Mouse (Mus musculus) liver, postnatal 0 days (tissue): ENCODE results near the gene Ppp1r8. TPM values are rescaled to one million over a fixed set of nuclear protein-coding genes. Genes with fewer than 3 reads are reported as not detected.
"Not testable (repeated sequence)": the region's sequence is repeated elsewhere in the genome, so short reads cannot be mapped to it uniquely, and the experiment has no call there.

ENCODE experiments used
- ATAC-seq: fragments of 200-750 bp; cut with Nextera tagmentation; 2 replicates; pipeline ENCODE4 v1.8.0; 2017; ENCODE audit warnings: mild to moderate bottlenecking, moderate library complexity
- DNase-seq: peaks from one replicate; pipeline ENCODE4 v3.0.0-alpha.2; 2016
- H3K27ac ChIP-seq: fragments of 300-500 bp; sonication (generic); 2 replicates; pipeline ENCODE4 v1.5.1; 2014; ENCODE audit warnings: antibody characterized with exemption, moderate library complexity, mild to moderate bottlenecking, low read depth
- H3K27me3 ChIP-seq: fragments of 300-500 bp; sonication (generic); 2 replicates; pipeline ENCODE4 v1.6.1; 2014; ENCODE audit warnings: low read length, control low read depth, mixed read lengths; ENCODE audit not compliant: insufficient read depth
- H3K36me3 ChIP-seq: fragments of 300-500 bp; sonication (generic); replicated peaks from 2 replicates; pipeline ENCODE4 v1.6.1; 2014; ENCODE audit warnings: mild to moderate bottlenecking, control low read depth, low read length, moderate library complexity, mixed read lengths; ENCODE audit not compliant: insufficient read depth
- H3K4me1 ChIP-seq: fragments of 300-500 bp; sonication (generic); 2 replicates; pipeline ENCODE4 v1.6.1; 2014; ENCODE audit warnings: antibody characterized with exemption, mild to moderate bottlenecking, control low read depth; ENCODE audit not compliant: insufficient read depth
- H3K4me2 ChIP-seq: fragments of 300-500 bp; sonication (generic); 2 replicates; pipeline ENCODE4 v1.6.1; 2014; ENCODE audit warnings: low read depth, mild to moderate bottlenecking, low read length, moderate library complexity, mixed read lengths
- H3K4me3 ChIP-seq: fragments of 300-500 bp; sonication (generic); 2 replicates; pipeline ENCODE4 v1.5.1; 2014; ENCODE audit warnings: low read depth, low read length
- H3K9ac ChIP-seq: fragments of 300-500 bp; sonication (generic); replicated peaks from 2 replicates; pipeline ENCODE4 v1.6.1; 2014; ENCODE audit warnings: mild to moderate bottlenecking, moderate library complexity
- H3K9me3 ChIP-seq: fragments of 300-500 bp; sonication (generic); 2 replicates; pipeline ENCODE4 v1.6.1; 2016; ENCODE audit warnings: mild to moderate bottlenecking, control low read depth, low read length, mixed read lengths
- CTCF ChIP-seq: sonication (generic); IDR thresholded peaks from 2 replicates; pipeline ENCODE4 v1.5.1; 2016; ENCODE audit warnings: antibody characterized with exemption, low read depth
- EP300 ChIP-seq: IDR thresholded peaks from 2 replicates; pipeline ENCODE4 v1.6.1; 2016; ENCODE audit warnings: antibody characterized with exemption, low read depth, mild to moderate bottlenecking
- WGBS: fragments of 180-500 bp; shearing (Covaris S2); extraction: QIAGEN DNeasy Blood & Tissue Kit; methylation state at CpG from one replicate; pipeline ENCODE4 v1.1.7; 2014; ENCODE audit not compliant: insufficient replicate concordance; 5-methylcytosine and 5-hydroxymethylcytosine counted together
- polyA plus RNA-seq: library from polyadenylated mRNA; unstranded; fragments of >200 nt; fragmentation: Nextera tagmentation; extraction: Ambion mirVana; gene quantifications from 2 replicates; pipeline ENCODE4 v1.2.1, GENCODE M21; 2015

Ppp1r8 gene
- polyA plus RNA-seq, 1 experiment from 2014 or later: 11.1 TPM

- Histone ChIP-seq H3K27ac (0 out of 2 replicates have a peak overlapping the region, but pooled peaks have one; percentile 23), H3K9me3 (no peaks in the 10 kb centered on the region), H3K36me3 (no peaks in the 10 kb centered on the region), H3K9ac (no peak overlapping the region), H3K4me2 (no peak overlapping the region), H3K4me1 (peaks cover 26% of the 10 kb centered on the region; the same call in 1 of the 2 replicates), H3K4me3 (no peak overlapping the region), H3K27me3 (peaks cover 9% of the 10 kb centered on the region; the same call in 1 of the 2 replicates)
- WGBS: 24% methylated on average over 4 of the region's 4 CpGs
- DNase-seq: no peak
- no peak for ATAC-seq
- TF ChIP-seq EP300 (no peak), CTCF (0 out of 2 replicates have a peak, but pooled peaks have one; percentile 8)
Measured at GRCm38 (mm10) chr4:132798028-132798427, 44.9 kb downstream of the Ppp1r8 start.

DNA sequence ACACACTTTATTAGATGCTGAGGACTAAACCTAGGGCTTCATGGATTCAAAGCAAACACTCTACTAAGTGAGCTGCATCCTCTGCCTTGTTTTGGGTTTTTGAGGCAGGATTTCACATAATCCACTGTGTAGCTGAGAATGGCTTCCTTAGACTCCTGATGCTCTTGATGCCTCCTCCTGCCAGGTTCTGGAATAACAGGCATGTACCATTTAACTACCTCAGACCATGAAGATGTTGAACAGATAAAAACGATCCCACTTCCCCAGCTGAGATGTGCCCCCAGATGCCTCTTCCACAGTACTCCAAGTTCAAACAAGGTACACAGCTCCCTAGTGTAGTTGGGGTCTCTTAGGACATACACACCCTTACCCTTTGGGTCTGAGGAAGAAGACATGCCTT lies 45.5 kb downstream of the Ppp1r8 start:
- Histone ChIP-seq H3K4me2 (no peak overlapping the region), H3K4me1 (peaks cover 23% of the 10 kb centered on the region; the same call in 1 of the 2 replicates), H3K9me3 (no peaks in the 10 kb centered on the region), H3K27me3 (peaks cover 9% of the 10 kb centered on the region; the same call in 1 of the 2 replicates), H3K27ac (0 out of 2 replicates have a peak overlapping the region, but pooled peaks have one; percentile 18), H3K36me3 (no peaks in the 10 kb centered on the region), H3K4me3 (no peak overlapping the region), H3K9ac (no peak overlapping the region)
- ATAC-seq (no peak), DNase-seq (no peak)
- TF ChIP-seq EP300 (no peak), CTCF (no peak)
- WGBS: 48% methylated on average over 1 of the region's 1 CpGs

- Histone ChIP-seq H3K4me2 (peak within 1 kb of the TSS; percentile 74), H3K9ac (peak within 1 kb of the TSS; percentile 63), H3K27me3 (peaks cover 9% of the 10 kb centered on the region; the same call in 1 of the 2 replicates), H3K4me3 (peak within 1 kb of the TSS; percentile 57), H3K4me1 (peaks cover 14% of the 10 kb centered on the region; the same call in 1 of the 2 replicates), H3K36me3 (0 out of 2 replicates have a peak, but pooled peaks cover 3% of the 10 kb centered on the region), H3K27ac (peak within 1 kb of the TSS; percentile 70), H3K9me3 (no peaks in the 10 kb centered on the region)
- DNase-seq (peak; percentile 92), ATAC-seq (peak; percentile 68)
- TF ChIP-seq EP300: no peak
- TF ChIP-seq CTCF: no peak
- WGBS: under 1% methylated on average over 21 of the region's 21 CpGs
Measured at GRCm38 (mm10) chr4:132796196-132796886, 46.6 kb downstream of the Ppp1r8 start, which contains the start of gene Themis2. Gene Themis2, minus strand, starts transcription at chr4:132796387.

DNA sequence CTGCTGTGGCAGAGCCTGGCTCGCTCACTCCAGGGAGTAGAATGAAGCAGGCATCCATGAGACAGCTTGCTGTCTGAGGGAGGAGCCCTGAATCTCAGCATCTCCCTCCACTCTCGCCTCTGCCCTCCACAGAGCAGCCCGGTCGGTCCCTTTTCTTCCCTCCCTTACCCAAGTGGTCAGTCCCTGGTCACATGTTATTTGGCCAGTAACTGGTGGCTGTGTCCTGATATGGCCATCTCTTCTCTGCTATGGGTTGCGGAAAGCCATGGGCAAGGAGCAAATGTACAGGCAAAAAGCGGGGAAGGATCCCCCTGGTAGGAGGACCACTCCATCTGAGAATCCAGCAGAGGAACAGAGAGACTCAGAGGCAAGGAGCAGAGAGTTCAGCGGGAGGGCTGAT lies 47.8 kb downstream of the Ppp1r8 start:
- DNase-seq (no peak), ATAC-seq (peak; percentile 9; the same call in 1 of the 2 replicates)
- peaks cover 13% of the 10 kb centered on the region; the same call in 1 of the 2 replicates for H3K4me1 ChIP-seq
- 59% methylated on average over 7 of the region's 7 CpGs for WGBS
- no peak for TF ChIP-seq CTCF
- H3K4me2 ChIP-seq: peak overlapping the region; percentile 74
- peaks cover 9% of the 10 kb centered on the region; the same call in 1 of the 2 replicates for H3K27me3 ChIP-seq
- peak overlapping the region; percentile 70 for H3K27ac ChIP-seq
- peak overlapping the region; percentile 57 for H3K4me3 ChIP-seq
- H3K9me3 ChIP-seq: no peaks in the 10 kb centered on the region
- H3K36me3 ChIP-seq: 0 out of 2 replicates have a peak, but pooled peaks cover 3% of the 10 kb centered on the region
- H3K9ac ChIP-seq: peak overlapping the region; percentile 63

- Histone ChIP-seq H3K4me2 (peak overlapping the region; percentile 74), H3K9me3 (no peaks in the 10 kb centered on the region), H3K36me3 (0 out of 2 replicates have a peak, but pooled peaks cover 3% of the 10 kb centered on the region), H3K27me3 (peaks cover 9% of the 10 kb centered on the region; the same call in 1 of the 2 replicates), H3K4me1 (peaks cover 13% of the 10 kb centered on the region; the same call in 1 of the 2 replicates), H3K9ac (peak overlapping the region; percentile 63), H3K27ac (peak overlapping the region; percentile 72), H3K4me3 (peak overlapping the region; percentile 57)
- TF ChIP-seq CTCF (no peak), EP300 (no peak)
- DNase-seq: peak; percentile 50
- ATAC-seq: peak; percentile 33
- 60% methylated on average over 8 of the region's 8 CpGs for WGBS
Measured at GRCm38 (mm10) chr4:132794760-132795159, 48.2 kb downstream of the Ppp1r8 start.

- 0 out of 2 replicates have a peak, but pooled peaks cover 7% of the 10 kb centered on the region for H3K36me3 ChIP-seq
- H3K9me3 ChIP-seq: no peaks in the 10 kb centered on the region
- peak; percentile 58 for ATAC-seq
- DNase-seq: peak; percentile 43
- peak overlapping the region; percentile 57 for H3K4me3 ChIP-seq
- TF ChIP-seq EP300 (no peak; the same call in 1 of the 2 replicates), CTCF (no peak)
- H3K27me3 ChIP-seq: peaks cover 9% of the 10 kb centered on the region; the same call in 1 of the 2 replicates
- no peak overlapping the region for H3K9ac ChIP-seq
- H3K4me2 ChIP-seq: peak overlapping the region; percentile 74
- 33% methylated on average over 9 of the region's 9 CpGs for WGBS
- peaks cover 13% of the 10 kb centered on the region; the same call in 1 of the 2 replicates for H3K4me1 ChIP-seq
- peak overlapping the region; percentile 72 for H3K27ac ChIP-seq
Measured at GRCm38 (mm10) chr4:132794028-132794427, 48.9 kb downstream of the Ppp1r8 start.

DNA sequence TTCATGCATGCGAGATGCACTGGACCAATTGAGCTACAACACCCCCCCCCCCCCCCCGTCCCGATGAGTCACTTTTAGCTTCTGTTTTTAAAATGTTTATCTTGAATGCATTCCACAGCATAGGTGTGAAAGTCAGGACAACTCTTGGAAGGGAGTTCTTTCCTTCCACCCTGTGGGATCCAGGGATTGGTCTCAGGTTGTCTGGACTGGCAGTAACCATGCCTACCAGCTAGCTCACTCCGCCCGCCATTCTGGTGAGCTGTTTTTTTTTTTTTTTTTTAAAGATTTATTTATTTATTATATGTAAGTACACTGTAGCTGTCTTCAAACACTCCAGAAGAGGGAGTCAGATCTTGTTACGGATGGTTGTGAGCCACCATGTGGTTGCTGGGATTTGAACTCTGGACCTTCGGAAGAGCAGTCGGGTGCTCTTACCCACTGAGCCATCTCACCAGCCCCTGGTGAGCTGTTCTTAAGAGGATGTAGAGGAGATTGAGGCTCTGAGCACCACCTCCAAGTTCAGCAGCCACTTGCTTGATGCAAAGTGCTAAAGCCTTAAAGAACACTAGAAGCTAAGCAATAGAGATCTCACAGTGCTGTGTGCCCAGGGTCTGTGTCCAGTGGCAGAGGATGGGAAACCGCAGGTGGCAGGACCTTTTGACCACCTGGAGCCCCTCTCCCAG lies 49.5 kb downstream of the Ppp1r8 start:
- Histone ChIP-seq H3K4me1 (peaks cover 13% of the 10 kb centered on the region; the same call in 1 of the 2 replicates), H3K27ac (peak overlapping the region; percentile 57), H3K4me2 (peak overlapping the region; percentile 74), H3K4me3 (peak overlapping the region; percentile 57; the same call in 1 of the 2 replicates)
- not testable (repeated sequence) for H3K9me3 ChIP-seq, H3K27me3 ChIP-seq, ATAC-seq, H3K36me3 ChIP-seq, H3K9ac ChIP-seq, DNase-seq
- WGBS: 76% methylated on average over 8 of the region's 9 CpGs
